Mouse (Mus musculus) heart, adult 2 months (tissue): ENCODE results near the gene Avpr1b.

Experiments used
- CTCF ChIP-seq: fragments of 200-600 bp; IDR thresholded peaks from 2 replicates; pipeline ENCODE4 v1.8.1; 2022; ENCODE audit warnings: antibody characterized with exemption, mild to moderate bottlenecking, moderate library complexity
- EP300 ChIP-seq: fragments of 200-500 bp; IDR thresholded peaks from 2 replicates; pipeline ENCODE4 v1.6.1; 2011; ENCODE audit warnings: low read depth, low read length, control low read depth; ENCODE audit not compliant: insufficient read depth
- POLR2A ChIP-seq: fragments of 200-500 bp; IDR thresholded peaks from 2 replicates; pipeline ENCODE4 v1.6.1; 2011; ENCODE audit warnings: mild to moderate bottlenecking, low read depth, low read length, control low read depth; ENCODE audit not compliant: insufficient read depth

- TF ChIP-seq CTCF (no peak), POLR2A (no peak), EP300 (no peak)
Measured at GRCm38 (mm10) chr1:131614641-131615040, 15.6 kb downstream of the Avpr1b start.
